Mouse (Mus musculus) midbrain, postnatal 0 days (tissue): ENCODE data around the gene Zfp523. TPM values are rescaled to one million over a fixed set of nuclear protein-coding genes. Genes with fewer than 3 reads are reported as not detected.

ENCODE experiments used
- ATAC-seq: fragments of 200-750 bp; cut with Nextera tagmentation; 2 replicates; pipeline ENCODE4 v1.8.0; 2017; ENCODE audit warnings: moderate number of reproducible peaks, mild to moderate bottlenecking, moderate TSS enrichment, moderate library complexity; ENCODE audit not compliant: low FRiP score
- DNase-seq: peaks from one replicate; pipeline ENCODE4 v3.0.0-alpha.2; 2015; ENCODE audit warnings: low spot score
- H3K27ac ChIP-seq: fragments of 300-500 bp; sonication (generic); 2 replicates; pipeline ENCODE4 v1.5.1; 2014; ENCODE audit warnings: low read depth, mild to moderate bottlenecking, low read length, mixed read lengths
- H3K27me3 ChIP-seq: fragments of 300-500 bp; sonication (generic); 2 replicates; pipeline ENCODE4 v1.6.1; 2014; ENCODE audit warnings: low read length, control low read depth, mixed read lengths; ENCODE audit not compliant: insufficient read depth
- H3K36me3 ChIP-seq: fragments of 300-500 bp; sonication (generic); 2 replicates; pipeline ENCODE4 v1.6.1; 2014; ENCODE audit warnings: low read length, control low read depth, mixed read lengths; ENCODE audit not compliant: insufficient read depth
- H3K4me1 ChIP-seq: fragments of 300-500 bp; sonication (generic); 2 replicates; pipeline ENCODE4 v1.6.1; 2014; ENCODE audit warnings: mild to moderate bottlenecking, control low read depth, antibody characterized with exemption, low read length, mixed read lengths; ENCODE audit not compliant: insufficient read depth
- H3K4me2 ChIP-seq: fragments of 300-500 bp; sonication (generic); 2 replicates; pipeline ENCODE4 v1.6.1; 2014; ENCODE audit warnings: low read depth, mild to moderate bottlenecking, low read length, mixed read lengths; ENCODE audit not compliant: poor library complexity, severe bottlenecking
- H3K4me3 ChIP-seq: fragments of 300-500 bp; sonication (generic); 2 replicates; pipeline ENCODE4 v1.5.1; 2014; ENCODE audit warnings: low read depth, mild to moderate bottlenecking, low read length, moderate library complexity
- H3K9ac ChIP-seq: fragments of 300-500 bp; sonication (generic); replicated peaks from 2 replicates; pipeline ENCODE4 v1.6.1; 2014; ENCODE audit warnings: mild to moderate bottlenecking, low read length, moderate library complexity, mixed read lengths; ENCODE audit not compliant: poor library complexity, severe bottlenecking
- H3K9me3 ChIP-seq: fragments of 300-500 bp; sonication (generic); 2 replicates; pipeline ENCODE4 v1.6.1; 2016; ENCODE audit warnings: low read length, control low read depth
- CTCF ChIP-seq: IDR thresholded peaks from 2 replicates; pipeline ENCODE4 v1.5.1; 2016; ENCODE audit warnings: antibody characterized with exemption, mild to moderate bottlenecking
- WGBS: fragments of 180-500 bp; shearing (Covaris S2); extraction: QIAGEN DNeasy Blood & Tissue Kit; methylation state at CpG from one replicate; pipeline ENCODE4 v1.1.7; 2014; 5-methylcytosine and 5-hydroxymethylcytosine counted together
- polyA plus RNA-seq: library from polyadenylated mRNA; unstranded; fragments of >200 nt; fragmentation: Nextera tagmentation; extraction: Ambion mirVana; gene quantifications from 2 replicates; pipeline ENCODE4 v1.2.1, GENCODE M21; 2015
- total RNA-seq: library from RNA; depleted of rRNA; stranded (reverse); fragments of >200 nt; gene quantifications from 2 replicates; pipeline ENCODE4 v1.2.3, GENCODE M21; 2014

Zfp523 gene
- total and polyA plus RNA-seq, 2 experiments from 2014 or later = 40.0 to 81.7 TPM

DNA sequence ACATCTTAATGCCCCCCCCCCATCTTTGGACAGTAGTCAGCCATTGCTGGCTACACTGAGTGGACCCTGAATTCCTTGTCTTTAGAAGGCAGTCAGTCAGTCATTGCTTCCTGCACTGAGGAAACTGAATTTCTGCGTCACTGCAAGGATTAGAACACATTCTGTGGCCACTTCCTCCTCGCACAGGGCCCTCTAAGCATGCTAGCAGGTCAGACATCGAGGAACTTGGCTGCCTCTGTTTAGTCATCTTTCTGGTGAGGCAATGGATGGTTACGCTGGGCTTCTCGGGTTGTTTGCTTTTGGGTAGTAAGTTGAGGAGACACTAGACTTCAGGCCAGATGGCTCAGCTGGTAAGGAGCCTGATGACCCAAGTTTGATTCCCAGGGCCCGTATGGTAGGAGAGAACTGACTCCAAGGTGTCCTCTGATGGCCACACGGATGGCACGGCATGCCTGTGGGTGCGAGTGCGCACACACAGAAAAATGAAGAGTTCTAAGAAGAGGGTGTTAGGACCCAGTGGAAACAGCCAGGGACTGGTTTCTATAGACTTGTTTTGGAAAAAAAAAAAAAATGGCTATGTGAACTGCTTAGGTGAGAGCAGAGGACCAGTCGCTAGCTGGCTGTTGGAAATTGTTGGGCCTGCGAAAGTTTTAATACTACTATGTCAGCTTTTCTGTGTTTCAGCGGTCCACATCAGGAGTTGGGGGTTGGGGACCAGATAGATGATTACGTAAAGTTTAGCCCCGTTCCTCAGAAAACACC is 4.0 kb downstream of the Zfp523 start:
- H3K36me3 ChIP-seq = peaks cover 4% of the 10 kb centered on the region; the same call in 1 of the 2 replicates
- no peak for TF ChIP-seq CTCF
- WGBS = 82% methylated on average over 15 of the region's 15 CpGs
- no peak overlapping the region for H3K4me3 ChIP-seq
- H3K4me2 ChIP-seq = no peak overlapping the region
- H3K9ac ChIP-seq = no peak overlapping the region
- peaks cover 3% of the 10 kb centered on the region; the same call in 1 of the 2 replicates for H3K4me1 ChIP-seq
- H3K27ac ChIP-seq = no peak overlapping the region
- DNase-seq (no peak), ATAC-seq (no peak)
- no peaks in the 10 kb centered on the region for H3K9me3 ChIP-seq
- no peaks in the 10 kb centered on the region for H3K27me3 ChIP-seq

GRCm38 (mm10) chr17:28184971-28185638 is 8.2 kb downstream of the Zfp523 start:
- Histone ChIP-seq H3K27me3 (no peaks in the 10 kb centered on the region), H3K9me3 (no peaks in the 10 kb centered on the region), H3K4me1 (no peaks in the 10 kb centered on the region), H3K4me2 (no peak overlapping the region), H3K36me3 (peaks cover 8% of the 10 kb centered on the region), H3K4me3 (no peak overlapping the region), H3K27ac (peak overlapping the region; percentile 18; the same call in 1 of the 2 replicates), H3K9ac (no peak overlapping the region)
- peak; percentile 33 for DNase-seq
- no peak for ATAC-seq
- WGBS = 73% methylated on average over 7 of the region's 7 CpGs
- TF ChIP-seq CTCF = no peak

DNA sequence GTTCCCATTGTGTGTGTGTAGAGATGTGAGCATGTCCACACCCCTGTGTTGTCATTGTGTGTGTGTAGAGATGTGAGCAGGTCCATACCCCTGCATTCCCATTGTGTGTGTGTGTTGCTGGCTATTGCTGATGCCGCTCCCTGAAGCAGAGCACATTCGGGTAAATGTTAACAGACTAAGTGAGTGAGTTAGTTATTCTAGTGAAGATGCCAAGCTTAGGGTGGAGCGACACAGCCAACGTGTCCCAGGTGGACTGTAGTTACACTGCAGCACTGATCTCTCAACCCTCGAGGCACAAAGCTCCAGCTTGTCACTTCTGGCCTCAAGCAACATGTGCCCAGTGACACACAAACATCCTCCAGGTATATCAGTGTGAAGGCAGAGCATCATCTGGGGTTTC is 11.4 kb downstream of the Zfp523 start:
- no peak overlapping the region for H3K9ac ChIP-seq
- no peaks in the 10 kb centered on the region for H3K4me1 ChIP-seq
- H3K4me2 ChIP-seq = no peak overlapping the region
- peaks cover 32% of the 10 kb centered on the region for H3K36me3 ChIP-seq
- no peak overlapping the region for H3K4me3 ChIP-seq
- ATAC-seq (no peak), DNase-seq (no peak)
- WGBS = 84% methylated on average over 5 of the region's 5 CpGs
- no peak for TF ChIP-seq CTCF
- H3K27ac ChIP-seq = no peak overlapping the region
- no peaks in the 10 kb centered on the region for H3K9me3 ChIP-seq
- no peaks in the 10 kb centered on the region for H3K27me3 ChIP-seq

DNA sequence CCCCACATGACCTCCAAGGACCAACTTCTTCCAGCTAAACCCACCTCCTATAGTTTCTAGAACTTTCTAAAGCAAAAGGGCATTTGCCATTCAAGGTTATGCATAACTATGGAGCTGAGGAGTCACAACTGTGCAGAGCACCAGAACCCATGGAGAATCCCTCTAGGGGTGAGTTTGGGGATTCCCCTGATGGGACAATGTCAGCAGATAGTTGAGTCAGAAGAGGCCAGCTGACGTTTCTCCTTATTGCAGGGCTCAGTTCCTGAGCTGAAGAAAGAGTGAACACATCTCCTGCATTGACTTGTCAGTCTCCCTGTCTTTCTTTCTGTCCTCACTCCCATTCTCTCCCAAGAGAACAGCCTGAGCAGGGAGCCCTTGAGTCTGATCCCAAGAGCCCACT is 15.8 kb downstream of the Zfp523 start:
- WGBS = 75% methylated on average over 1 of the region's 1 CpGs
- no peak for TF ChIP-seq CTCF

DNA sequence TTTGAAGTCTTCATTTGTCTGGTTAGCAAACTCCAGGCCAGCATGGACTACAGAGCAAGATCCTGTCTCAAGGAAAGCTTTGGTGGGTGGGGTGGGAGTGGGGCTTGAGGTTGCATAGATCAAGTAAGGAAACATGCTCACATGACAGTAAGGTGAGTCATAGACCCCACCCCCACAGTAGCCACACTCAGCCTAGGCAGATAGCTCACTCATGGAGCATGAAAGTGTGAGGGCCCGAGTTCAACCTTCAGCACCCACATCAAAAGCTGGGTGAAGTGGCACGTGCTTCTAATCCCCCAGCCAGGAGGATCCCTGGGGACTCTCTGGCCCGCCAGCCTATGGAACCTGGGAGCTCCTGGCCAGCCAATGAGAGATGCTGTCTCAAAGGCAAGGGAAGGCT is 16.6 kb downstream of the Zfp523 start:
- Histone ChIP-seq H3K27me3 (no peaks in the 10 kb centered on the region), H3K4me3 (no peak overlapping the region), H3K27ac (no peak overlapping the region), H3K9ac (no peak overlapping the region), H3K4me1 (no peaks in the 10 kb centered on the region), H3K4me2 (no peak overlapping the region), H3K9me3 (no peaks in the 10 kb centered on the region), H3K36me3 (peaks cover 72% of the 10 kb centered on the region)
- 87% methylated on average over 3 of the region's 3 CpGs for WGBS
- ATAC-seq = no peak
- no peak for TF ChIP-seq CTCF
- no peak for DNase-seq

More for the DNA sequence above, 15.8 kb downstream of the Zfp523 start:
- Histone ChIP-seq H3K27ac (no peak overlapping the region), H3K4me2 (no peak overlapping the region), H3K27me3 (no peaks in the 10 kb centered on the region), H3K9ac (no peak overlapping the region), H3K9me3 (no peaks in the 10 kb centered on the region), H3K36me3 (peaks cover 65% of the 10 kb centered on the region), H3K4me3 (no peak overlapping the region), H3K4me1 (no peaks in the 10 kb centered on the region)
- DNase-seq = no peak
- ATAC-seq = no peak

DNA sequence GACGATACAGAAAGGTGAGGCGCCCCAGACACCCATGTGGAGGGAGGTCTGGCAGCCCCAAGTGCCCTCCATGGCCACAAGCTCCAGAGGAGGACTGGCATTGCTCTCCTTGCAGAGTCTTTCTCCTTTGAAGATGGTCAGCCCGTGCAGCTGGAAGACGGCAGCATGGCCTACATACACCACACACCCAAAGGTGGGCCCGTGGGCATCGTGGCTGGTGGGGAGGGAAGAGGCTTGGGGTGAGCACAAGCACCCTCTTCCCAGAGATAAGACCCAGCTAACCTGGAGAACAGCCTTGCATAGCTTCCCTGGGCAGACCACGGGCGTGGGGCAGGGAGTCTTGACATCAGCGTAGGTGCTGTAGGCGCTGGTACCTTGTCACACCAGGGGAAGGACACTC is 18.1 kb downstream of the Zfp523 start:
- WGBS = 96% methylated on average over 10 of the region's 10 CpGs
- Histone ChIP-seq H3K27ac (no peak overlapping the region), H3K9me3 (no peaks in the 10 kb centered on the region), H3K9ac (no peak overlapping the region), H3K4me3 (no peak overlapping the region), H3K4me2 (no peak overlapping the region), H3K36me3 (peaks cover 77% of the 10 kb centered on the region), H3K27me3 (no peaks in the 10 kb centered on the region), H3K4me1 (no peaks in the 10 kb centered on the region)
- ATAC-seq = no peak
- DNase-seq = no peak
- TF ChIP-seq CTCF = no peak
